Mouse (Mus musculus): ENCODE measurements around the gene Matn4. TPM values are rescaled to one million over a fixed set of nuclear protein-coding genes. Genes with fewer than 3 reads are reported as not detected.

Gene Matn4
- total RNA-seq, 1 experiment = 2.3 TPM

GRCm38 (mm10) chr2:164423464-164423863 is 18.5 kb upstream of the Matn4 start:
- H3K9ac ChIP-seq (ENCODE audit: insufficient read depth, low read depth, low read length, poor library complexity, severe bottlenecking) = no peak overlapping the region
- H3K4me1 ChIP-seq (ENCODE audit: control insufficient read depth in 2 of 2, insufficient read depth in 2 of 2, low read length in 2 of 2, poor library complexity in 1 of 2) = peaks cover 2 to 12% of the 10 kb centered on the region in 2 experiments; a peak in 1 of 4 replicates
- no peak overlapping the region for H3K27ac ChIP-seq (ENCODE audit: insufficient read depth, low read depth, low read length, poor library complexity, severe bottlenecking)
- in situ Hi-C loops (cut with MboI; ENCODE audit: low sequenced_read_pairs in 2 of 2, unreplicated experiment in 2 of 2) = no loop called here
- DNase-seq (ENCODE audit: low read depth, low spot score) = no peak
- TF ChIP-seq HCFC1 (IDR thresholded peaks at IDR 0.05; ENCODE audit: borderline replicate concordance, insufficient read depth, low read length) (no peak), CHD2 (IDR thresholded peaks at IDR 0.05; ENCODE audit: low read depth, low read length) (no peak), ZNF384 (IDR thresholded peaks at IDR 0.05; ENCODE audit: low read depth, low read length) (no peak), ZC3H11A (IDR thresholded peaks at IDR 0.05; ENCODE audit: borderline replicate concordance, low read depth, low read length) (no peak), MAFK (IDR thresholded peaks at IDR 0.05; ENCODE audit: insufficient read depth, low read depth, low read length) (no peak)
- peaks cover 24% of the 10 kb centered on the region; the same call in 1 of the 2 replicates for H3K36me3 ChIP-seq (ENCODE audit: control insufficient read depth, insufficient read depth, low read length, poor library complexity, severe bottlenecking)
- no peak overlapping the region for H3K4me3 ChIP-seq (ENCODE audit: insufficient read depth in 1 of 2, low read depth in 1 of 2, low read length in 2 of 2, poor library complexity in 1 of 2, severe bottlenecking in 1 of 2)
- no peaks in the 10 kb centered on the region for H3K9me3 ChIP-seq (ENCODE audit: control insufficient read depth, insufficient read depth, low read depth, low read length)

GRCm38 (mm10) chr2:164422675-164423393 is 17.9 kb upstream of the Matn4 start:
- in situ Hi-C loops (cut with MboI; ENCODE audit: low sequenced_read_pairs in 2 of 2, unreplicated experiment in 2 of 2) = no loop called here
- TF ChIP-seq MAFK (IDR thresholded peaks at IDR 0.05; ENCODE audit: insufficient read depth, low read depth, low read length) = no peak
- no peak for TF ChIP-seq ZNF384 (IDR thresholded peaks at IDR 0.05; ENCODE audit: low read depth, low read length)
- TF ChIP-seq CHD2 (IDR thresholded peaks at IDR 0.05; ENCODE audit: low read depth, low read length) = no peak
- no peak for TF ChIP-seq HCFC1 (IDR thresholded peaks at IDR 0.05; ENCODE audit: borderline replicate concordance, insufficient read depth, low read length)
- no peak for TF ChIP-seq ZC3H11A (IDR thresholded peaks at IDR 0.05; ENCODE audit: borderline replicate concordance, low read depth, low read length)
- Histone ChIP-seq H3K9ac (ENCODE audit: insufficient read depth, low read depth, low read length, poor library complexity, severe bottlenecking) (no peak overlapping the region), H3K4me3 (ENCODE audit: insufficient read depth in 1 of 2, low read depth in 1 of 2, low read length in 2 of 2, poor library complexity in 1 of 2, severe bottlenecking in 1 of 2) (no peak overlapping the region), H3K4me1 (ENCODE audit: control insufficient read depth in 2 of 2, insufficient read depth in 2 of 2, low read length in 2 of 2, poor library complexity in 1 of 2) (peaks cover 3 to 14% of the 10 kb centered on the region in 2 experiments; a peak in 1 of 4 replicates), H3K36me3 (ENCODE audit: control insufficient read depth, insufficient read depth, low read length, poor library complexity, severe bottlenecking) (peaks cover 17% of the 10 kb centered on the region; the same call in 1 of the 2 replicates), H3K9me3 (ENCODE audit: control insufficient read depth, insufficient read depth, low read depth, low read length) (no peaks in the 10 kb centered on the region), H3K27ac (ENCODE audit: insufficient read depth, low read depth, low read length, poor library complexity, severe bottlenecking) (no peak overlapping the region)
- DNase-seq (ENCODE audit: low read depth, low spot score) = no peak

- no peaks in the 10 kb centered on the region for H3K9me3 ChIP-seq (ENCODE audit: control insufficient read depth, insufficient read depth, low read depth, low read length)
- peaks cover 3 to 13% of the 10 kb centered on the region in 2 experiments; a peak in 1 of 4 replicates for H3K4me1 ChIP-seq (ENCODE audit: control insufficient read depth in 2 of 2, insufficient read depth in 2 of 2, low read length in 2 of 2, poor library complexity in 1 of 2)
- no peak for TF ChIP-seq MAFK (IDR thresholded peaks at IDR 0.05; ENCODE audit: insufficient read depth, low read depth, low read length)
- TF ChIP-seq HCFC1 (IDR thresholded peaks at IDR 0.05; ENCODE audit: borderline replicate concordance, insufficient read depth, low read length) = no peak
- no peak for TF ChIP-seq CHD2 (IDR thresholded peaks at IDR 0.05; ENCODE audit: low read depth, low read length)
- no peak for TF ChIP-seq ZNF384 (IDR thresholded peaks at IDR 0.05; ENCODE audit: low read depth, low read length)
- TF ChIP-seq ZC3H11A (IDR thresholded peaks at IDR 0.05; ENCODE audit: borderline replicate concordance, low read depth, low read length) = no peak
- no peak for DNase-seq (ENCODE audit: low read depth, low spot score)
- no peak overlapping the region for H3K9ac ChIP-seq (ENCODE audit: insufficient read depth, low read depth, low read length, poor library complexity, severe bottlenecking)
- in situ Hi-C loops (cut with MboI; ENCODE audit: low sequenced_read_pairs in 2 of 2, unreplicated experiment in 2 of 2) = no loop called here
- H3K27ac ChIP-seq (ENCODE audit: insufficient read depth, low read depth, low read length, poor library complexity, severe bottlenecking) = no peak overlapping the region
- H3K4me3 ChIP-seq (ENCODE audit: insufficient read depth in 1 of 2, low read depth in 1 of 2, low read length in 2 of 2, poor library complexity in 1 of 2, severe bottlenecking in 1 of 2) = no peak overlapping the region
- H3K36me3 ChIP-seq (ENCODE audit: control insufficient read depth, insufficient read depth, low read length, poor library complexity, severe bottlenecking) = peaks cover 11% of the 10 kb centered on the region; the same call in 1 of the 2 replicates
Measured at GRCm38 (mm10) chr2:164421979-164422378, 17.0 kb upstream of the Matn4 start.

- H3K4me1 ChIP-seq (ENCODE audit: control insufficient read depth in 2 of 2, insufficient read depth in 2 of 2, low read length in 2 of 2, poor library complexity in 1 of 2) = peaks cover 2 to 10% of the 10 kb centered on the region in 2 experiments; a peak in 1 of 4 replicates
- no peak for TF ChIP-seq MAFK (IDR thresholded peaks at IDR 0.05; ENCODE audit: insufficient read depth, low read depth, low read length)
- TF ChIP-seq HCFC1 (IDR thresholded peaks at IDR 0.05; ENCODE audit: borderline replicate concordance, insufficient read depth, low read length) = no peak
- TF ChIP-seq ZNF384 (IDR thresholded peaks at IDR 0.05; ENCODE audit: low read depth, low read length) = no peak
- no peak for TF ChIP-seq ZC3H11A (IDR thresholded peaks at IDR 0.05; ENCODE audit: borderline replicate concordance, low read depth, low read length)
- no peak for TF ChIP-seq CHD2 (IDR thresholded peaks at IDR 0.05; ENCODE audit: low read depth, low read length)
- no peak for DNase-seq (ENCODE audit: low read depth, low spot score)
- no peak overlapping the region for H3K9ac ChIP-seq (ENCODE audit: insufficient read depth, low read depth, low read length, poor library complexity, severe bottlenecking)
- in situ Hi-C loops (cut with MboI; ENCODE audit: low sequenced_read_pairs in 2 of 2, unreplicated experiment in 2 of 2) = no loop called here
- no peak overlapping the region for H3K4me3 ChIP-seq (ENCODE audit: insufficient read depth in 1 of 2, low read depth in 1 of 2, low read length in 2 of 2, poor library complexity in 1 of 2, severe bottlenecking in 1 of 2)
- H3K36me3 ChIP-seq (ENCODE audit: control insufficient read depth, insufficient read depth, low read length, poor library complexity, severe bottlenecking) = peaks cover 8% of the 10 kb centered on the region; the same call in 1 of the 2 replicates
- no peaks in the 10 kb centered on the region for H3K9me3 ChIP-seq (ENCODE audit: control insufficient read depth, insufficient read depth, low read depth, low read length)
- no peak overlapping the region; the same call in 1 of the 2 replicates for H3K27ac ChIP-seq (ENCODE audit: insufficient read depth, low read depth, low read length, poor library complexity, severe bottlenecking)
Measured at GRCm38 (mm10) chr2:164421306-164421705, 16.3 kb upstream of the Matn4 start.

Measured in ES-E14 (cell line).